Mouse (Mus musculus) ES-E14 (cell line): ENCODE measurements around the gene Acad10. TPM values are rescaled to one million over a fixed set of nuclear protein-coding genes. Genes with fewer than 3 reads are reported as not detected.
A peak's percentile ranks its signal among the peaks of the same experiment; 100 is the strongest.
"Not testable (repeated sequence)": the region's sequence is repeated elsewhere in the genome, so short reads cannot be mapped to it uniquely, and the experiment has no call there.

ENCODE experiments used
- DNase-seq: peaks from one replicate; pipeline ENCODE4 v3.0.0-alpha.2; 2013; ENCODE audit warnings: low read depth, low spot score
- H3K27ac ChIP-seq: 2 replicates; pipeline ENCODE4 v1.5.1; 2012; ENCODE audit warnings: low read depth, mild to moderate bottlenecking, low read length, moderate library complexity, mixed read lengths; ENCODE audit not compliant: poor library complexity, insufficient read depth, severe bottlenecking
- H3K36me3 ChIP-seq: 2 replicates; pipeline ENCODE4 v1.6.1; 2012; ENCODE audit warnings: mild to moderate bottlenecking, low read length, moderate library complexity, mixed read lengths; ENCODE audit not compliant: control insufficient read depth, poor library complexity, insufficient read depth, severe bottlenecking
- H3K4me1 ChIP-seq, 2 experiments: fragments of 150-350 bp in 1 of 2; sonication (generic) in 1 of 2; 2 replicates each; pipeline ENCODE4 v1.6.1; 2012; ENCODE audit warnings: low read length in 2 of 2, mild to moderate bottlenecking in 1 of 2, mixed read lengths in 1 of 2; ENCODE audit not compliant: control insufficient read depth in 2 of 2, insufficient read depth in 2 of 2, poor library complexity in 1 of 2
- H3K4me3 ChIP-seq, 2 experiments: fragments of 150-350 bp in 1 of 2; sonication (generic) in 1 of 2; 2 replicates each; pipeline ENCODE4 v1.5.1; 2012; ENCODE audit warnings: low read length in 2 of 2, low read depth in 1 of 2, mild to moderate bottlenecking in 1 of 2, mixed read lengths in 1 of 2; ENCODE audit not compliant: insufficient read depth in 1 of 2, poor library complexity in 1 of 2, severe bottlenecking in 1 of 2
- H3K9ac ChIP-seq: 2 replicates; pipeline ENCODE4 v1.6.1; 2012; ENCODE audit warnings: low read depth, mild to moderate bottlenecking, low read length, mixed read lengths; ENCODE audit not compliant: poor library complexity, insufficient read depth, severe bottlenecking
- H3K9me3 ChIP-seq: fragments of 150-350 bp; sonication (generic); 2 replicates; pipeline ENCODE4 v1.6.1; 2012; ENCODE audit warnings: low read depth, mild to moderate bottlenecking, low read length; ENCODE audit not compliant: control insufficient read depth, insufficient read depth
- CHD2 ChIP-seq: IDR thresholded peaks from 2 replicates; pipeline ENCODE4 v1.6.1; 2014; ENCODE audit warnings: mild to moderate bottlenecking, low read depth, low read length, inconsistent platforms
- HCFC1 ChIP-seq: IDR thresholded peaks from 2 replicates; pipeline ENCODE4 v1.6.1; 2012; ENCODE audit warnings: low read length, inconsistent platforms, borderline replicate concordance; ENCODE audit not compliant: insufficient read depth
- MAFK ChIP-seq: IDR thresholded peaks from 2 replicates; pipeline ENCODE4 v1.6.1; 2014; ENCODE audit warnings: mild to moderate bottlenecking, low read depth, low read length, inconsistent platforms; ENCODE audit not compliant: insufficient read depth
- ZC3H11A ChIP-seq: IDR thresholded peaks from 2 replicates; pipeline ENCODE4 v1.6.1; 2012; ENCODE audit warnings: low read depth, mild to moderate bottlenecking, inconsistent platforms, low read length, borderline replicate concordance
- ZNF384 ChIP-seq: IDR thresholded peaks from 2 replicates; pipeline ENCODE4 v1.6.1; 2012; ENCODE audit warnings: low read depth, low read length, inconsistent platforms
- in situ Hi-C, 2 experiments: fragments of 600-800 bp; cut with MboI; formaldehyde crosslinking; loops; one replicate each; pipeline ENCODE4 v1.15.1; 2025; ENCODE audit warnings: low sequenced_read_pairs in 2 of 2, inconsistent platforms in 1 of 2; ENCODE audit not compliant: unreplicated experiment in 2 of 2
- total RNA-seq: library from RNA; depleted of rRNA; stranded (reverse); fragments of 300-350 nt; gene quantifications from 2 replicates; pipeline ENCODE4 v1.2.3, GENCODE M21; 2012

Acad10 gene
- total RNA-seq, 1 experiment = 14.0 TPM

- H3K9me3 ChIP-seq = no peaks in the 10 kb centered on the region
- H3K36me3 ChIP-seq = no peaks in the 10 kb centered on the region
- peak overlapping the region; percentile 31; the same call in 1 of the 2 replicates for H3K9ac ChIP-seq
- no peak for TF ChIP-seq ZNF384
- TF ChIP-seq ZC3H11A = no peak
- no peak for TF ChIP-seq HCFC1
- no peak for TF ChIP-seq MAFK
- no peak for TF ChIP-seq CHD2
- H3K4me1 ChIP-seq = peaks cover 10 to 12% of the 10 kb centered on the region in 2 experiments
- 0 out of 4 replicates have a peak overlapping the region, but pooled peaks of 1 of the 2 experiments have one; percentile 13 for H3K4me3 ChIP-seq
- in situ Hi-C loops = no loop called here
- no peak overlapping the region for H3K27ac ChIP-seq
- DNase-seq = no peak
These were observed 40.2 kb upstream of the Acad10 start for GRCm38 (mm10) chr5:121700496-121700895.

- no peak for TF ChIP-seq ZC3H11A
- TF ChIP-seq HCFC1 = no peak
- no peak for TF ChIP-seq MAFK
- no peak for TF ChIP-seq CHD2
- no peak for TF ChIP-seq ZNF384
- no peak overlapping the region for H3K27ac ChIP-seq
These were observed 39.6 kb upstream of the Acad10 start for GRCm38 (mm10) chr5:121699891-121700290.

GRCm38 (mm10) chr5:121696761-121697160, 36.4 kb upstream of the Acad10 start:
- TF ChIP-seq CHD2 (no peak), MAFK (no peak)
- Histone ChIP-seq H3K4me1 (peaks cover 10% of the 10 kb centered on the region in 2 experiments; a peak in 3 of 4 replicates), H3K27ac (no peak overlapping the region), H3K4me3 (no peak overlapping the region), H3K9ac (no peak overlapping the region), H3K9me3 (no peaks in the 10 kb centered on the region), H3K36me3 (no peaks in the 10 kb centered on the region)
- in situ Hi-C loops = no loop called here
- no peak for DNase-seq

More at GRCm38 (mm10) chr5:121699891-121700290, 39.6 kb upstream of the Acad10 start:
- no peaks in the 10 kb centered on the region for H3K36me3 ChIP-seq
- no peaks in the 10 kb centered on the region for H3K9me3 ChIP-seq
- DNase-seq = no peak
- peaks cover 9 to 12% of the 10 kb centered on the region in 2 experiments for H3K4me1 ChIP-seq
- no peak overlapping the region for H3K4me3 ChIP-seq
- in situ Hi-C loops = no loop called here
- H3K9ac ChIP-seq = no peak overlapping the region

- Histone ChIP-seq H3K9me3 (no peaks in the 10 kb centered on the region), H3K4me3 (no peak overlapping the region), H3K9ac (no peak overlapping the region), H3K36me3 (no peaks in the 10 kb centered on the region), H3K4me1 (peaks cover 0 to 2% of the 10 kb centered on the region in 2 experiments; a peak in 1 of 4 replicates), H3K27ac (no peak overlapping the region)
- TF ChIP-seq ZNF384 (no peak), HCFC1 (no peak), CHD2 (no peak), ZC3H11A (no peak), MAFK (no peak)
- DNase-seq = no peak
- in situ Hi-C loops = no loop called here
These were observed 32.6 kb upstream of the Acad10 start for GRCm38 (mm10) chr5:121692897-121693296.

GRCm38 (mm10) chr5:121691436-121691835, 31.1 kb upstream of the Acad10 start:
- H3K9me3 ChIP-seq, H3K4me3 ChIP-seq, H3K27ac ChIP-seq, H3K4me1 ChIP-seq, H3K36me3 ChIP-seq, DNase-seq, H3K9ac ChIP-seq, in situ Hi-C loops: not testable (repeated sequence)
